Mouse (Mus musculus) spleen, adult 2 months (tissue): ENCODE measurements around the gene Olfr1477. TPM values are rescaled to one million over a fixed set of nuclear protein-coding genes. Genes with fewer than 3 reads are reported as not detected.
"Not testable (repeated sequence)": the region's sequence is repeated elsewhere in the genome, so short reads cannot be mapped to it uniquely, and the experiment has no call there.

Experiments
- DNase-seq, 2 experiments: peaks; one replicate each; pipeline versions ENCODE4 v3.0.0 to v3.0.0-alpha.2; 2012 to 2021; ENCODE audit warnings: low spot score in 2 of 2, low read depth in 1 of 2
- H3K27ac ChIP-seq: fragments of 200-500 bp; 2 replicates; pipeline ENCODE4 v1.5.1; 2012; ENCODE audit warnings: low read length, inconsistent platforms; ENCODE audit not compliant: insufficient read depth
- H3K27me3 ChIP-seq: fragments of 200-500 bp; 2 replicates; pipeline ENCODE4 v1.6.1; 2012; ENCODE audit warnings: mild to moderate bottlenecking, moderate library complexity, low read length, inconsistent platforms; ENCODE audit not compliant: control insufficient read depth, insufficient read depth
- H3K36me3 ChIP-seq: fragments of 200-500 bp; 2 replicates; pipeline ENCODE4 v1.6.1; 2012; ENCODE audit warnings: mild to moderate bottlenecking, low read length, inconsistent platforms; ENCODE audit not compliant: control insufficient read depth, insufficient read depth
- H3K4me1 ChIP-seq: fragments of 200-500 bp; 2 replicates; pipeline ENCODE4 v1.6.1; 2011; ENCODE audit warnings: inconsistent platforms; ENCODE audit not compliant: control insufficient read depth, insufficient read depth, insufficient read length
- H3K4me3 ChIP-seq: fragments of 200-500 bp; 2 replicates; pipeline ENCODE4 v1.5.1; 2011; ENCODE audit warnings: mild to moderate bottlenecking, inconsistent platforms; ENCODE audit not compliant: insufficient read depth, insufficient read length; ENCODE audit errors: extremely low read depth
- CTCF ChIP-seq: fragments of 200-500 bp; IDR thresholded peaks from 2 replicates; pipeline ENCODE4 v1.5.1; 2011; ENCODE audit warnings: mild to moderate bottlenecking, inconsistent platforms; ENCODE audit not compliant: insufficient read depth, insufficient read length, insufficient replicate concordance; ENCODE audit errors: extremely low read depth
- POLR2A ChIP-seq: fragments of 200-500 bp; IDR thresholded peaks from 2 replicates; pipeline ENCODE4 v1.6.1; 2011; ENCODE audit warnings: low read depth, low read length, inconsistent platforms
- WGBS: fragments of 180-500 bp; shearing (Covaris S2); methylation state at CpG from one replicate; pipeline ENCODE4 v1.1.7; 2018; 5-methylcytosine and 5-hydroxymethylcytosine counted together
- polyA plus RNA-seq: library from polyadenylated mRNA; depleted of rRNA; stranded (reverse); fragments of >200 nt; gene quantifications from 2 replicates; pipeline ENCODE4 v1.2.3, GENCODE M21; 2012; rRNA removed

Gene Olfr1477
- not detected in 2 replicates for polyA plus RNA-seq

- TF ChIP-seq CTCF (no peak), POLR2A (no peak)
- H3K36me3 ChIP-seq, result no peaks in the 10 kb centered on the region
- no peaks in the 10 kb centered on the region for H3K27me3 ChIP-seq
- no peaks in the 10 kb centered on the region for H3K4me1 ChIP-seq
- DNase-seq, result no peak
- 74% methylated on average over 3 of the region's 3 CpGs for WGBS
- no peak within 1 kb of the TSS for H3K4me3 ChIP-seq
- no peak within 1 kb of the TSS for H3K27ac ChIP-seq
Observed at GRCm38 (mm10) chr19:13500246-13500645, at the start of gene Olfr1477. Olfr1477 (plus strand) TSS chr19:13500546.

GRCm38 (mm10) chr19:13455986-13456385 is 44.4 kb upstream of the Olfr1477 start, which contains the start of gene Olfr1472:
Olfr1472 (minus strand) TSS chr19:13456086.
- WGBS, result 81% methylated on average over 1 of the region's 1 CpGs
- Histone ChIP-seq H3K36me3 (no peaks in the 10 kb centered on the region), H3K27ac (no peak within 1 kb of the TSS), H3K27me3 (no peaks in the 10 kb centered on the region), H3K4me3 (no peak within 1 kb of the TSS), H3K4me1 (no peaks in the 10 kb centered on the region)
- no peak for DNase-seq
- TF ChIP-seq CTCF (no peak), POLR2A (no peak)

GRCm38 (mm10) chr19:13469265-13469664 is 31.1 kb upstream of the Olfr1477 start, which contains the start of gene Olfr1474:
Olfr1474 (plus strand) TSS chr19:13469565.
- H3K27ac ChIP-seq, H3K4me1 ChIP-seq, DNase-seq, H3K36me3 ChIP-seq, H3K4me3 ChIP-seq, H3K27me3 ChIP-seq: not testable (repeated sequence)
- WGBS, result 79% methylated on average over 4 of the region's 4 CpGs

- no peak for DNase-seq
- no peak for TF ChIP-seq POLR2A
- no peak for TF ChIP-seq CTCF
- H3K27me3 ChIP-seq, result no peaks in the 10 kb centered on the region
- no peak within 1 kb of the TSS for H3K27ac ChIP-seq
- no peaks in the 10 kb centered on the region for H3K36me3 ChIP-seq
- H3K4me1 ChIP-seq, result no peaks in the 10 kb centered on the region
- H3K4me3 ChIP-seq, result no peak within 1 kb of the TSS
Observed at GRCm38 (mm10) chr19:13480096-13480495, 20.2 kb upstream of the Olfr1477 start, which contains the start of gene Olfr1475. Olfr1475 (minus strand) TSS chr19:13480196.

- Histone ChIP-seq H3K36me3 (no peaks in the 10 kb centered on the region), H3K4me1 (no peaks in the 10 kb centered on the region), H3K27ac (no peak within 1 kb of the TSS), H3K27me3 (no peaks in the 10 kb centered on the region; the same call in 1 of the 2 replicates), H3K4me3 (no peak within 1 kb of the TSS)
- TF ChIP-seq CTCF, result no peak
- TF ChIP-seq POLR2A, result no peak
- DNase-seq, result no peak
- 92% methylated on average over 2 of the region's 2 CpGs for WGBS
Observed at GRCm38 (mm10) chr19:13527613-13528012, 27.3 kb downstream of the Olfr1477 start, which contains the start of gene Olfr1480. Olfr1480 (plus strand) TSS chr19:13527913.

Other genes with a start within 250 kb of the Olfr1477 start
- not detected in 2 replicates for gene Olfr1465, start 185.0 kb upstream of the Olfr1477 start, polyA plus RNA-seq
- not detected in 2 replicates for gene Olfr1466, start 161.7 kb upstream of the Olfr1477 start, polyA plus RNA-seq
- not detected in 2 replicates for gene Olfr1467, start 138.3 kb upstream of the Olfr1477 start, polyA plus RNA-seq
- gene Olfr1469, start 92.7 kb upstream of the Olfr1477 start, polyA plus RNA-seq, result not detected in 2 replicates
- gene Olfr1471, start 57.1 kb upstream of the Olfr1477 start, polyA plus RNA-seq, result not detected in 2 replicates
- gene Olfr1472, start 44.5 kb upstream of the Olfr1477 start, polyA plus RNA-seq, result not detected in 2 replicates
- not detected in 2 replicates for gene Olfr1474, start 31.0 kb upstream of the Olfr1477 start, polyA plus RNA-seq
- not detected in 2 replicates for gene Olfr1475, start 20.4 kb upstream of the Olfr1477 start, polyA plus RNA-seq
- gene Olfr1480, start 27.4 kb downstream of the Olfr1477 start, polyA plus RNA-seq, result not detected in 2 replicates
- gene Olfr1484, start 83.0 kb downstream of the Olfr1477 start, polyA plus RNA-seq, result not detected in 2 replicates
- not detected in 2 replicates for gene Olfr1487, start 116.8 kb downstream of the Olfr1477 start, polyA plus RNA-seq
- gene Olfr1489, start 131.1 kb downstream of the Olfr1477 start, polyA plus RNA-seq, result not detected in 2 replicates
- not detected in 2 replicates for gene Olfr1490, start 150.5 kb downstream of the Olfr1477 start, polyA plus RNA-seq
- gene Olfr1491, start 196.7 kb downstream of the Olfr1477 start, polyA plus RNA-seq, result not detected in 2 replicates
- gene Olfr1493-ps1, start 222.7 kb downstream of the Olfr1477 start, polyA plus RNA-seq, result not detected in 2 replicates
- not detected in 2 replicates for gene Olfr1494, start 239.2 kb downstream of the Olfr1477 start, polyA plus RNA-seq